Mouse (Mus musculus) CD8-positive naive resting alpha-beta T cell, adult 2 months (primary cell): ENCODE measurements around the gene 1700001P01Rik.
"Not testable (repeated sequence)": the region's sequence is repeated elsewhere in the genome, so short reads cannot be mapped to it uniquely, and the experiment has no call there.

Experiments used
- DNase-seq, 2 experiments: peaks; one replicate each; pipeline ENCODE4 v3.0.0; 2022; ENCODE audit warnings: low read depth in 2 of 2, low spot score in 2 of 2

1700001P01Rik gene

DNA sequence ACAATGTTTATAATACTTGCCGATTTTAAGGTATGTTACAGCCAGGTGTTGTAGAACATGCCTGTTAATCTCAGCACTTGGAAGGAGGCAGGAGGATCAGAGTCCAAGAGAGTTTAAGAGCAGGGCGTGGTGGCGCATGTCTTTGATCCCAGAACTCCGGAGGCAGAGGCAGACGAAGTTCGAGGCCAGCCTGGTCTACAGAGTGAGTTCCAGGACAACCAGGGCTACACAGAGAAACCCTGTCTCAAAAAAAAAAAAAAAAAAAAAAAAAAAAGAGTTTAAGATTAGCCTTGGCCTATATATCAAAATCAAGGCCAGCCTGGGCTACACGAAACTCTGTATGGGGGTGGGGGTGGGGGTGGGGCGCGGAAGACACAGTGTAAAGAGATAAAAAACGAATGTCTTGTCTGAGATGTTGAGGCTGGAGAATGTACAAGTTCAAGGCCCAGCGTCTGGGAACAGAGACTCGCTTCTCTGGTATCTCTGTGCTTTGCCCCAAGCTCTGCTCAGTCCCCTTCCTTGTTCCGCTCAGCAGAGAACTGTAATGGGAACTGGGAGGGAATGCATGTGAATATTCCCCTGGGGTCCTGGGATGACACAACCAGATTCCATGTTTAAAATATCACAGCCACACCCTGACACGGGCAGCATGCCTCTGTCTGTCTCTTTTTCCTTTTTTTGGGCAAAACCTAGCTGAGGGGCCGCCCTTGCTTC is 21.8 kb upstream of the 1700001P01Rik start:
- no peak for DNase-seq

DNA sequence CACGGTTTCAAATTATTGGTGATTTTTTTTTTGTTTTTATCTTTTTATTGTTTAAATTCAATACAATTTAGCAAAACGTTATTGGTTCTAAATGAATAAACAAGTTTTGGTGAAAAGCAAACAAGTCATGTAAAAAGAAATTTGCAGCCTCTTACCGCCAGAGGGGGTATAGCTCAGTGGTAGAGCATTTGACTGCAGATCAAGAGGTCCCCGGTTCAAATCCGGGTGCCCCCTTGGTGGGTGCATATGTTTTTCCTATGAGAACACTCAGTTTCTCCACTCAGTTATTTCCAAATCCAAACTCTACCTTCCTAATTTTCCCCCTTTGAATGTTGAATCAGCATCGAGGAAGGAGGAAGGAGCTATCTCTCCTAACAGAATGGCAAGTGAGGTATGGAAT is 21.2 kb upstream of the 1700001P01Rik start:
- peak; percentile 72 to 74 for DNase-seq

GRCm38 (mm10) chr11:97793165-97793564 is 17.4 kb upstream of the 1700001P01Rik start:
- peak; percentile 73 to 86 for DNase-seq

GRCm38 (mm10) chr11:97790778-97791438 is 15.2 kb upstream of the 1700001P01Rik start:
- DNase-seq = not testable (repeated sequence)

GRCm38 (mm10) chr11:97789727-97790126 is 14.0 kb upstream of the 1700001P01Rik start:
- DNase-seq = no peak

- no peak for DNase-seq
These were observed 12.2 kb upstream of the 1700001P01Rik start for GRCm38 (mm10) chr11:97787961-97788360.

DNA sequence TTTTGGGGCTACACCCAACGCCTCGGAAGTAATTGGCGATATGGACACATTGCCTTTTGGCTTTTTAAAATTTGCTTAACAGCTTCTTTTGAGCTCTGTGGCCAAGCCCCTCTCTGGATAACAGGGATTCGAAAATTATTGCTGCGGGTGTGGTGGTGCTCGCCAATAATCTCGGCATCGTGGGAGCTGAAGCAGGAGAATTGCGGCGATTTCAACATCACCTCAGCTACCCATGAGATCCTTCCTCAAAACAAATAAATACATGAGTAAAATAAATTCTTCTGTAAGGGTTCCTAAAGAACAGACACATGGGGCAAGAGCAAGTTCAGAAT is 6.8 kb upstream of the 1700001P01Rik start:
- DNase-seq = no peak

- DNase-seq = peak; percentile 96 to 98
These were observed 6.3 kb upstream of the 1700001P01Rik start, which contains the start of gene Rpl23 for GRCm38 (mm10) chr11:97781832-97782563. TSS of gene Rpl23 (minus strand) at chr11:97782437.

GRCm38 (mm10) chr11:97781478-97781831 is 5.7 kb upstream of the 1700001P01Rik start:
- DNase-seq = no peak

GRCm38 (mm10) chr11:97779968-97780701 is 4.4 kb upstream of the 1700001P01Rik start:
- no peak for DNase-seq

- DNase-seq = no peak
These were observed 3.2 kb upstream of the 1700001P01Rik start for GRCm38 (mm10) chr11:97778918-97779317.

- peak in 1 of 2 experiments; percentile 25 for DNase-seq
These were observed 1.4 kb upstream of the 1700001P01Rik start for GRCm38 (mm10) chr11:97777129-97777529.

- no peak for DNase-seq
These were observed 895 bp upstream of the 1700001P01Rik start for GRCm38 (mm10) chr11:97776497-97777128.

DNA sequence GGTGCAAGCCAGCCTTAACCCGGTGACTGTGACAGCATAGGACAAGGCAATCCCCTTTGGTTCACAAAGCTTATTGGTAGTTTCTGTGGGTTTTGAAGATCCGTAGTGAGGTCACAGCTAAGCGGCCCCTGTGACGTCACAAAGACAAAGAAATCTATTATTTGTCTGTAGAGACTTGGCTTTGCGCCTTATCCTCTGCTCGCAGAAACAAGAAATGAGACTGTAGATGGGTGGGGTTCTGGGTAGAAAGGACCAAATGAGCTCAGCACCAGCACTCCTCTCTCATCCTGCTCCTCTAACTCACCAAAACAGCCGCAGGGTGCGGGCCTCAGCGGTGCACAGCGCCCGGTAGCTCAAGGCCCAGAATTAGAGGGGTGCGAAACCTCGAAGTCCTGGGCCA is 532 bp downstream of the 1700001P01Rik start:
- DNase-seq = no peak

DNA sequence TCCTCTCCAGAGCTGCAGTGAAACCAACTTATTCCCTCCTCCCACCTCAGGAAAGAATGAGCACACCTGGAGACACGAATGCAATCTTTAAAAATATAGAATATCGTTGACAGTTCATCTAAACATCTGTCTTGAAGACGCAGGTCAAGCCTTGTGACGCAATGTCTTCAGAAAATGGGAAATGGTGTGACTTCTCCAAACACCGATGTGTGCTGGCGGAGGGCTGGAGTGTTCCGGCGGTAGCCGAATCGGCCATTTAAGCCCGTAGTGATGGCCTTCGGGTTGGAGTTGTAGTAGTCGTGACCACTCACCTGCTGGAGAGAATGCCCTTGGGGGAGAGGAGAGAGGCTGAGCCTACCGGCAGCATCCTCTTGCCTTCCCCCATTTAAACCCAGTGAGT is 4.3 kb downstream of the 1700001P01Rik start:
- no peak for DNase-seq

DNA sequence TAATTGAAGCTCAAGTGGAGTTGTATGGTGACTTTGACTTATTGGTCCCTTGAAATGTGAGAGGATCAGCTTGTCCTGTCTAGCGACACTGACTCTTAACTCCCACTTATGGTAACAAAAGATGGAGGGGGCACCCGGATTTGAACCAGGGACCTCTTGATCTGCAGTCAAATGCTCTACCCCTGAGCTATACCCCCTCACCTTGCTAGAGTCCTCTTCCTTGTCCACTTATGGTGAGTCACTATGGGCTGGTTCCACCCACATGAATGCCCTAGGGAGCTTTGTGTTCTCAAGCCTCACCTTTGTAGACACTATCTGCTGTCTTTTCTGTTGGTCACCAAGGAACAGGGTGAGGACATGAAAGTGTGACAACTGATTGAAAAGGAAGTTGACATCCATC is 6.0 kb downstream of the 1700001P01Rik start:
- no peak for DNase-seq

DNA sequence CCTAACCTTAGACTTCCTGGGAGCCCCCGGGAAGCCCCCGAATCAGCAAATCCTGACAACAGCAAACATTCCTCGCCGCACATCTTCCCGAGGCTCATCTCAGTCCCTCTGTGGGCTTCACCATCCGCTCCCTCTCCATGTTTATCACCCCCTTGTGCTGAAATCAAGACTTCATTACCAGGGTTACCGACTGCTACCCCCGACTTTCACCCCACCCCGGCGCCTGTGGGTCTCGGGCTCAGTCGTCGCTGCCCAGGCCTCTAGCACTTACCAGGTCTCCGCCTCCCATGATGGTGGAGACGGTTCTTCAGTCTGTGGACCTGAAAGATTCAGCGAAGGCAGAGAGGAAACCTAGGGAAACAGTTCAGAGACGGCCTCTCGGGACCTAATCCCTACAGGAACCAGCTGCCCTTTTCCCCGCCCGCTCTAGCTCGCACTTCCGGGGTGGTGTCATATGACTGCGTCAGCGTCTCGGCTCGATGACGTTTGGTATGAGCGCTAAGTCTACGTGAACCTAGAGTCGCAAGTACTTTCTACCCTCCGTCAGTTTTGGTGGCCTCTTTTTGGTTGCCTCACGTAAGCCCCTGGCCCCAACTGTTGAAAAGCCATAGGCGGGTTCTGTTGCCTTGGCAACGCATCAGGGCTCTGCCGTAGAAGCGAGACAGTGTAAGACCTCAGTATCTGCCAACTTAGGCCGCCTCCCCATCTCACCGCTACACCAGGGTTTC is 9.4 kb downstream of the 1700001P01Rik start, which contains the start of gene Cwc25:
Cwc25 (minus strand) TSS at position 403 of the 728 bp plus-strand sequence.
- peak; percentile 88 to 94 for DNase-seq

DNA sequence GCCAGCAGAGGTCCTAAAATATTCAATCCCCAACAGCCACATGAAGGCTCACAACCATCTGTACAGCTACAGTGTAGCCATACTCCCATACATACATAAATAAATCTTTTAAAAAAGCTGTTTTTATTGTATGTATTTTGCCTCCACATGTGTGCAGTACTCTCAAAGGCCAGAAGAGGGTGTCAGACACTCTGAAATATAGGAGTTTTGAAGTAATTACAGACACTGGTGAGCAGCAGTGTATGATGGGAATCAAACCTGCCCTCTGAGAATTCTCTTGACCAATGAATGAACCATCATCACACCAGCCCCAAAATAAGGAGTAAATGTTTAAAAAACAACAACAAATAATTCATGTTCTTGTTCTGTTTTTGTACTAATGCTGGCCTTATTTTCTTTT is 14.1 kb downstream of the 1700001P01Rik start:
- DNase-seq = no peak

DNA sequence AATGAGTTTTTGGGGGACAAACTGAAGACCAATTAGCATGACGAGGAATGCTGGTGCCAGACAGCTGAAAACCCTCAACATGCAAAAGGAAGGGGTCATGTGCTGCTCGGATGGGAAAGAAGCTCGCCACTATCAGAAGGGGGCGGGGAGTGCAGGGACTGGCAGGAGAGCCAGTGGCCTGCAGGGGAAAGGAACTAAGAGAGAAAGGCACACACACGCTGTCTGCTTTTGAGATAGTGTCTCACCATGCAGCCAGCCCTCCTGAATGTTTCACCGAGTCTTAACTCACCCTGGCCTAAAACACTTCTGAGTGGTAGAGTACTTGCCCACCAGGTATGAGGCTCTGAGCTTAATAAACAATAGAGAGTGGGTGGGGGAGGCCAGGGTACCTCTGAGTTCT is 16.8 kb downstream of the 1700001P01Rik start:
- DNase-seq = no peak

DNA sequence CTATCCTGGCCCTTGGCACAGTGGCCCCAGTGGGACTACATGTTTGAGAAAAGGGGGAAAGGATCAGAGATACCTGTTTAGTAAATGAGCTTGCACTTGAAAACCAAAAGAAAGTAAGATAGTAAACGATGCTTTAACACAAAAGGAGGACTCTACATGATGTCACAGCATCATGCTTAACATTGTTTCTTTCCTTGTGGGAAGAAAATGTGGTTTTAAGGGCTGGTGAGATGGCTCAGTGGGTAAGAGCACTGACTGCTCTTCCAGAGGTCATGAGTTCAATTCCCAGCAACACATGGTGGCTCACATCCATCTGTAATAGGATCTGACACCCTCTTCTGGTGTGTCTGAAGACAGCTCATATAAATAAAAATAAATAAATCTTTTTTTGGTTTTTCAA is 17.6 kb downstream of the 1700001P01Rik start:
- no peak for DNase-seq
